Mouse (Mus musculus) kidney, adult 2 months (tissue): ENCODE results near the gene Nav2.

Source experiments
- CTCF ChIP-seq: fragments of 200-500 bp; conservative IDR thresholded peaks from 2 replicates; pipeline ENCODE4 v1.5.1; 2011; ENCODE audit warnings: low read depth, mild to moderate bottlenecking, control low read depth, low read length, moderate library complexity, mixed read lengths; ENCODE audit not compliant: insufficient read depth, insufficient read length
- POLR2A ChIP-seq: fragments of 200-500 bp; IDR thresholded peaks from one replicate; pipeline ENCODE4 v1.6.1; 2011; ENCODE audit warnings: low read depth, low read length, control low read depth

- no peak for TF ChIP-seq POLR2A
- TF ChIP-seq CTCF: no peak
Observed at GRCm38 (mm10) chr7:48875096-48875495, 33.4 kb upstream of the Nav2 start.
